Mouse (Mus musculus) CH12.LX (cell line): ENCODE data around the gene Col1a2.

Source experiments
- BHLHE40 ChIP-seq: IDR thresholded peaks from 2 replicates; pipeline ENCODE4 v1.6.1; 2011; ENCODE audit warnings: mild to moderate bottlenecking, low read depth, low read length, improper control_type of control experiment
- CTCF ChIP-seq, 2 experiments: IDR thresholded peaks in 1 of 2; conservative IDR thresholded peaks in 1 of 2; 2 replicates each; pipeline ENCODE4 v1.5.1; 2011 to 2012; ENCODE audit warnings: low read depth in 2 of 2, low read length in 2 of 2, improper control_type of control experiment in 1 of 2, inconsistent platforms in 1 of 2, mild to moderate bottlenecking in 1 of 2, moderate library complexity in 1 of 2
- ETS1 ChIP-seq: conservative IDR thresholded peaks from 2 replicates; pipeline ENCODE4 v1.6.1; 2012; ENCODE audit warnings: low read depth, mild to moderate bottlenecking, inconsistent platforms, low read length, improper control_type of control experiment, moderate library complexity
- MXI1 ChIP-seq: IDR thresholded peaks from 2 replicates; pipeline ENCODE4 v1.6.1; 2011; ENCODE audit warnings: mild to moderate bottlenecking, low read depth, low read length, improper control_type of control experiment
- NRF1 ChIP-seq: IDR thresholded peaks from 2 replicates; pipeline ENCODE4 v1.6.1; 2014; ENCODE audit warnings: low read depth, mild to moderate bottlenecking, inconsistent platforms, low read length, improper control_type of control experiment, moderate library complexity
- POLR2A ChIP-seq: IDR thresholded peaks from 2 replicates; pipeline ENCODE4 v1.6.1; 2011; ENCODE audit warnings: low read depth, mild to moderate bottlenecking, improper control_type of control experiment, low read length
- SMC3 ChIP-seq: IDR thresholded peaks from 2 replicates; pipeline ENCODE4 v1.6.1; 2011; ENCODE audit warnings: low read depth, low read length, improper control_type of control experiment

DNA sequence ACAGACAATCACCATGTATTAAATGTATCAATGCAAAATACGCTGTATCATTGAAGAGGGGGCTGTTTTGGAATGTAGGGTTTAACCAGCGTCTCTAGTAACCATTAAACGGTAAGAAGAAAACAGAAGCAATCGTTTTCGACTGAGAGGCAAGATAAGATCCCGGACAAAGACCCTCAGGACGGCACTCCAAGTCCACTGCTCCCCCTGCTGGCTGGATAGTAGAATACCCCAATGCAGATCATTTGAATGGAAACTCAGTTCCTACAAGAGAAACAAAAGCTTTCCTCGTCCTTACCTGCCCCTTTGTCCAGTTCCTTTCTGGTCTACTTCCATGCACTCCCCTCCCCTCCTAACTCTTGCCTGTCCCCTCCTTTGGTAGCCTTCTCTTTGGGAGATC is 41.1 kb downstream of the Col1a2 start:
- TF ChIP-seq SMC3 (peak; percentile 78), BHLHE40 (no peak), NRF1 (no peak), CTCF (conservative IDR thresholded peaks at IDR 0.05 in 1 of 2, IDR thresholded peaks at IDR 0.05 in 1 of 2; ENCODE audit: low read depth in 2 of 2, low read length in 2 of 2) (peak; percentile 83 to 92), MXI1 (no peak), ETS1 (no peak), POLR2A (no peak)
